ENCODE assay signal across 13 mouse cellular contexts in the genomic region with DNA sequence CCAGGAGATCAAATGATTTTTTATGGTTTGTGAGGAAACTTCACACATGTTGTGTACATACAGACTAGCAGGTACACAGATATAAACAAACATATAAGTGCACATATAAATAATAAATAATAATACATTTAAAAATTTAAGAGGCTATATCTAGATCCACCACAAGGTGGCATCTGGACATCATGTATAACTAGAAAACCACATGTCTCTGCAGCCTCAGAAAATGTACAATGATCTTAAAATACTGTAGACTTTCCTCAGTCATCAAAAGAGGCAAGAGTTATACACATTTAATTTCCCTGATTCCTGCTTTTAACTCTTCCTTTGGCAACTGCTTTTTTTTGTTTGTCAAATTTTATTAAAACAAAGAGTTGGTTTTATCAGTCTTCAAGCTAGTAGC. TPM values are rescaled to one million over a fixed set of nuclear protein-coding genes. Genes with fewer than 3 reads are reported as not detected.
DNase-seq lines count a peak whose midpoint lies in the region; ATAC-seq and TF ChIP-seq lines count a peak whose summit lies in the region.
"Had no signal": no experiment of that assay in that cellular context is flagged by ENCODE, and none has a peak within 500 bp of the region (broad histone marks: within the 10 kb centered on the region; RNA-seq: fewer than 3 reads in every experiment).

No protein-coding gene starts in this region.

- DNase-seq in kidney, postnatal 0 days (ENCODE audit: low spot score): peak; percentile 51
- DNase-seq in G1E (ENCODE audit: low spot score): no peak
- DNase-seq in gastrocnemius, postnatal 36 days: no peak
- no peak for DNase-seq in spleen, adult 12 weeks (ENCODE audit: low spot score)
- DNase-seq: adrenal gland, postnatal 25 days; layer of hippocampus, postnatal 36 days; right cerebral cortex, adult 18-20 months; thymus, postnatal 36 days had no signal

- no peak overlapping the region for H3K9ac ChIP-seq in kidney, postnatal 0 days (ENCODE audit: low read depth, low read length)
- no peak overlapping the region for H3K9ac ChIP-seq in kidney, embryonic 15.5 days

- no peak overlapping the region for H3K27ac ChIP-seq in kidney, postnatal 0 days
- no peak overlapping the region for H3K27ac ChIP-seq in kidney, embryonic 15.5 days
- H3K27ac ChIP-seq: macrophage had no signal

- no peak for ATAC-seq in kidney, postnatal 0 days (replicated peaks; ENCODE audit: low FRiP score, low read depth)
- no peak for ATAC-seq in kidney, embryonic 15.5 days (replicated peaks; ENCODE audit: low FRiP score)
- peak; percentile 40; the same call in 1 of the 2 replicates for ATAC-seq in G1E (ENCODE audit: extremely low read depth, insufficient number of reproducible peaks, low FRiP score, poor library complexity, severe bottlenecking)
- ATAC-seq in activated CD4-positive, CD25-positive, alpha-beta regulatory T cell, adult 4 months: peak; percentile 46
- peak; percentile 90 for ATAC-seq in megakaryocyte progenitor cell, adult 5-6 weeks (replicated peaks; ENCODE audit: poor library complexity)

- TF ChIP-seq CTCF in kidney, postnatal 0 days (IDR thresholded peaks at IDR 0.05; ENCODE audit: low read depth): peak; percentile 62
- no peak for TF ChIP-seq CTCF in G1E (IDR thresholded peaks at IDR 0.05; ENCODE audit: low read depth, low read length)

- H3K9me3 ChIP-seq in kidney, postnatal 0 days (replicated peaks; ENCODE audit: low read length): no peaks in the 10 kb centered on the region
- H3K9me3 ChIP-seq in kidney, embryonic 15.5 days (replicated peaks): no peaks in the 10 kb centered on the region
- no peaks in the 10 kb centered on the region for H3K9me3 ChIP-seq in G1E (replicated peaks)

- no peak overlapping the region for H3K4me3 ChIP-seq in kidney, postnatal 0 days (replicated peaks; ENCODE audit: low read depth, low read length)
- H3K4me3 ChIP-seq in kidney, embryonic 15.5 days (replicated peaks): no peak overlapping the region
- no peak overlapping the region for H3K4me3 ChIP-seq in G1E (ENCODE audit: low read depth, low read length)

- H3K36me3 ChIP-seq in kidney, postnatal 0 days (ENCODE audit: insufficient read depth, low read length): no peaks in the 10 kb centered on the region
- no peaks in the 10 kb centered on the region for H3K36me3 ChIP-seq in kidney, embryonic 15.5 days
- H3K36me3 ChIP-seq in G1E (replicated peaks): no peaks in the 10 kb centered on the region

- no peaks in the 10 kb centered on the region for H3K27me3 ChIP-seq in kidney, postnatal 0 days (ENCODE audit: insufficient read depth, low read length)
- H3K27me3 ChIP-seq in kidney, embryonic 15.5 days: no peaks in the 10 kb centered on the region
- H3K27me3 ChIP-seq in G1E (ENCODE audit: insufficient read depth, low read length): no peaks in the 10 kb centered on the region

- H3K4me2 ChIP-seq in kidney, postnatal 0 days (ENCODE audit: low read length): no peak overlapping the region
- H3K4me2 ChIP-seq in kidney, embryonic 15.5 days: no peak overlapping the region

- intact Hi-C loops in gastrocnemius, postnatal 36 days (cut with DNase I): no loop called here

- H3K4me1 ChIP-seq in kidney, postnatal 0 days (replicated peaks; ENCODE audit: insufficient read depth, low read length): no peaks in the 10 kb centered on the region
- H3K4me1 ChIP-seq in kidney, embryonic 15.5 days: no peaks in the 10 kb centered on the region
- no peaks in the 10 kb centered on the region for H3K4me1 ChIP-seq in G1E (ENCODE audit: insufficient read depth, low read depth, low read length)

RNA-seq across cellular contexts. Expression of gene 5430401F13Rik, which starts 19.4 kb away (rescaled TPM):
- not detected in 2 replicates for polyA plus RNA-seq in kidney, postnatal 0 days (2015; fragmentation: Nextera tagmentation; extraction: Ambion mirVana)
- not detected in 2 replicates for polyA plus RNA-seq in kidney, embryonic 15.5 days (2015; fragmentation: Nextera tagmentation; extraction: Ambion mirVana)
- total RNA-seq in G1E (2014; fragmentation: Nextera tagmentation) (not detected in 2 replicates), G1E (2017) (not detected in 2 replicates)
- not detected in 2 replicates for polyA plus RNA-seq in G1E (2012)
- not detected for polyA plus RNA-seq in activated CD4-positive, CD25-positive, alpha-beta regulatory T cell, adult 4 months (2017; shearing (Covaris generic))
- total RNA-seq in megakaryocyte progenitor cell, adult 5-6 weeks (2015): not detected in 2 replicates
- not detected in 2 replicates for total RNA-seq in megakaryocyte progenitor cell, adult 5-6 weeks (2017)
- not detected for total RNA-seq in gastrocnemius, postnatal 36 days (2021)
- total RNA-seq: adrenal gland, postnatal 25 days; layer of hippocampus, postnatal 36 days had no signal
- polyA plus RNA-seq: heart, embryonic 16.5 days; macrophage had no signal

RNA-seq across cellular contexts. Expression of gene Gm6619, which starts 19.4 kb away (rescaled TPM):
- polyA plus RNA-seq in kidney, postnatal 0 days (2015; fragmentation: Nextera tagmentation; extraction: Ambion mirVana): not detected in 2 replicates
- polyA plus RNA-seq in kidney, embryonic 15.5 days (2015; fragmentation: Nextera tagmentation; extraction: Ambion mirVana): not detected in 2 replicates
- total RNA-seq in G1E (2014; fragmentation: Nextera tagmentation) (not detected in 2 replicates), G1E (2017) (0.23 TPM in 1 of 2 replicates, not detected in the other)
- not detected in 2 replicates for polyA plus RNA-seq in G1E (2012)
- not detected for polyA plus RNA-seq in activated CD4-positive, CD25-positive, alpha-beta regulatory T cell, adult 4 months (2017; shearing (Covaris generic))
- not detected in 2 replicates for total RNA-seq in megakaryocyte progenitor cell, adult 5-6 weeks (2015)
- not detected in 2 replicates for total RNA-seq in megakaryocyte progenitor cell, adult 5-6 weeks (2017)
- total RNA-seq in gastrocnemius, postnatal 36 days (2021): not detected
- total RNA-seq: adrenal gland, postnatal 25 days; layer of hippocampus, postnatal 36 days had no signal
- polyA plus RNA-seq: heart, embryonic 16.5 days; macrophage had no signal

Comparison
In these comparisons a context has a peak if more than half of its experiments do, and no peak if none do; other contexts are left out.
1. ATAC-seq: peak in G1E (single experiment), activated CD4-positive, CD25-positive, alpha-beta regulatory T cell, adult 4 months (single experiment) and megakaryocyte progenitor cell, adult 5-6 weeks (single experiment); none in kidney, postnatal 0 days (single experiment) and kidney, embryonic 15.5 days (single experiment).